Mouse (Mus musculus) testis, postnatal 14 days (tissue): ENCODE results near the gene Slc20a1.

Source experiments
- DNase-seq: peaks from one replicate; pipeline ENCODE4 v3.0.0; 2021; ENCODE audit warnings: low spot score

Slc20a1 gene

GRCm38 (mm10) chr2:129227011-129227529 lies 28.5 kb downstream of the Slc20a1 start:
- DNase-seq: no peak

- no peak for DNase-seq
Measured at GRCm38 (mm10) chr2:129227709-129228108, 29.1 kb downstream of the Slc20a1 start.

- DNase-seq: no peak
Measured at GRCm38 (mm10) chr2:129228571-129228970, 30.0 kb downstream of the Slc20a1 start.

- no peak for DNase-seq
Measured at GRCm38 (mm10) chr2:129229316-129229715, 30.8 kb downstream of the Slc20a1 start.

- DNase-seq: no peak
Measured at GRCm38 (mm10) chr2:129232023-129232422, 33.5 kb downstream of the Slc20a1 start.

- DNase-seq: no peak
Measured at GRCm38 (mm10) chr2:129232484-129232883, 33.9 kb downstream of the Slc20a1 start.

- DNase-seq: no peak
Measured at GRCm38 (mm10) chr2:129233218-129233617, 34.7 kb downstream of the Slc20a1 start.

GRCm38 (mm10) chr2:129233803-129234477 lies 35.4 kb downstream of the Slc20a1 start:
- no peak for DNase-seq

- DNase-seq: no peak
Measured at GRCm38 (mm10) chr2:129234731-129235130, 36.2 kb downstream of the Slc20a1 start.

GRCm38 (mm10) chr2:129236526-129236925 lies 38.0 kb downstream of the Slc20a1 start:
- no peak for DNase-seq

GRCm38 (mm10) chr2:129240726-129241432 lies 42.3 kb downstream of the Slc20a1 start:
- DNase-seq: no peak

GRCm38 (mm10) chr2:129241845-129242833 lies 43.6 kb downstream of the Slc20a1 start:
- DNase-seq: no peak

- no peak for DNase-seq
Measured at GRCm38 (mm10) chr2:129243005-129243404, 44.4 kb downstream of the Slc20a1 start.

- no peak for DNase-seq
Measured at GRCm38 (mm10) chr2:129243786-129244185, 45.2 kb downstream of the Slc20a1 start.

- DNase-seq: no peak
Measured at GRCm38 (mm10) chr2:129244446-129245120, 46.0 kb downstream of the Slc20a1 start.

- DNase-seq: no peak
Measured at GRCm38 (mm10) chr2:129245618-129246017, 47.1 kb downstream of the Slc20a1 start.

- DNase-seq: no peak
Measured at GRCm38 (mm10) chr2:129246436-129246835, 47.9 kb downstream of the Slc20a1 start.

- DNase-seq: no peak
Measured at GRCm38 (mm10) chr2:129246924-129247323, 48.4 kb downstream of the Slc20a1 start.

GRCm38 (mm10) chr2:129247707-129248121 lies 49.1 kb downstream of the Slc20a1 start:
- no peak for DNase-seq

GRCm38 (mm10) chr2:129249321-129249720 lies 50.8 kb downstream of the Slc20a1 start:
- no peak for DNase-seq

- no peak for DNase-seq
Measured at GRCm38 (mm10) chr2:129252836-129253630, 54.5 kb downstream of the Slc20a1 start.
